Mouse (Mus musculus): Measurements from ENCODE around the gene Wdr34. TPM values are rescaled to one million over a fixed set of nuclear protein-coding genes. Genes with fewer than 3 reads are reported as not detected.
A peak's percentile ranks its signal among the peaks of the same experiment; 100 is the strongest.

The Wdr34 gene
- polyA plus RNA-seq, 1 experiment from 2014 or later = 29.8 TPM

GRCm38 (mm10) chr2:30064298-30064697 lies 15.6 kb upstream of the Wdr34 start:
- Histone ChIP-seq H3K4me3 (ENCODE audit: low read depth, low read length) (peak overlapping the region; percentile 7; the same call in 1 of the 2 replicates), H3K27ac (replicated peaks; ENCODE audit: low read depth, low read length) (no peak overlapping the region), H3K9ac (replicated peaks; ENCODE audit: low read length) (peak overlapping the region; percentile 80; the same call in 1 of the 2 replicates), H3K36me3 (replicated peaks; ENCODE audit: control insufficient read depth, insufficient read depth, low read depth, low read length) (peaks cover 6% of the 10 kb centered on the region; the same call in 1 of the 2 replicates), H3K4me1 (ENCODE audit: control insufficient read depth, insufficient read depth, low read length) (no peaks in the 10 kb centered on the region; the same call in 1 of the 2 replicates), H3K27me3 (ENCODE audit: control insufficient read depth, insufficient read depth, low read length) (no peaks in the 10 kb centered on the region), H3K9me3 (replicated peaks; ENCODE audit: control insufficient read depth, low read length) (no peaks in the 10 kb centered on the region), H3K4me2 (ENCODE audit: low read depth, low read length) (peak overlapping the region; percentile 44; the same call in 1 of the 2 replicates)
- WGBS = 34% methylated on average over 3 of the region's 3 CpGs
- no peak for DNase-seq (ENCODE audit: low spot score)
- no peak for ATAC-seq (replicated peaks; ENCODE audit: insufficient number of reproducible peaks, low FRiP score, low TSS enrichment, low read depth)

GRCm38 (mm10) chr2:30063791-30064190 lies 15.1 kb upstream of the Wdr34 start:
- no peaks in the 10 kb centered on the region; the same call in 1 of the 2 replicates for H3K4me1 ChIP-seq (ENCODE audit: control insufficient read depth, insufficient read depth, low read length)
- no peak overlapping the region for H3K27ac ChIP-seq (replicated peaks; ENCODE audit: low read depth, low read length)
- peak overlapping the region; percentile 80 for H3K9ac ChIP-seq (replicated peaks; ENCODE audit: low read length)
- no peak for ATAC-seq (replicated peaks; ENCODE audit: insufficient number of reproducible peaks, low FRiP score, low TSS enrichment, low read depth)
- peaks cover 3% of the 10 kb centered on the region; the same call in 1 of the 2 replicates for H3K36me3 ChIP-seq (replicated peaks; ENCODE audit: control insufficient read depth, insufficient read depth, low read depth, low read length)
- peak overlapping the region; percentile 38; the same call in 1 of the 2 replicates for H3K4me3 ChIP-seq (ENCODE audit: low read depth, low read length)
- no peak for DNase-seq (ENCODE audit: low spot score)
- peak overlapping the region; percentile 44 for H3K4me2 ChIP-seq (ENCODE audit: low read depth, low read length)
- no peaks in the 10 kb centered on the region for H3K27me3 ChIP-seq (ENCODE audit: control insufficient read depth, insufficient read depth, low read length)
- no peaks in the 10 kb centered on the region for H3K9me3 ChIP-seq (replicated peaks; ENCODE audit: control insufficient read depth, low read length)
- WGBS = 12% methylated on average over 3 of the region's 3 CpGs

- ATAC-seq (replicated peaks; ENCODE audit: insufficient number of reproducible peaks, low FRiP score, low TSS enrichment, low read depth) (no peak), DNase-seq (ENCODE audit: low spot score) (no peak)
- H3K36me3 ChIP-seq (replicated peaks; ENCODE audit: control insufficient read depth, insufficient read depth, low read depth, low read length) = no peaks in the 10 kb centered on the region; the same call in none of the 2 replicates
- H3K27me3 ChIP-seq (ENCODE audit: control insufficient read depth, insufficient read depth, low read length) = no peaks in the 10 kb centered on the region
- peak overlapping the region; percentile 44 for H3K4me2 ChIP-seq (ENCODE audit: low read depth, low read length)
- no peaks in the 10 kb centered on the region; the same call in 1 of the 2 replicates for H3K4me1 ChIP-seq (ENCODE audit: control insufficient read depth, insufficient read depth, low read length)
- H3K4me3 ChIP-seq (ENCODE audit: low read depth, low read length) = peak overlapping the region; percentile 38
- H3K27ac ChIP-seq (replicated peaks; ENCODE audit: low read depth, low read length) = peak overlapping the region; percentile 85
- WGBS = 8% methylated on average over 8 of the region's 8 CpGs
- peak overlapping the region; percentile 80 for H3K9ac ChIP-seq (replicated peaks; ENCODE audit: low read length)
- H3K9me3 ChIP-seq (replicated peaks; ENCODE audit: control insufficient read depth, low read length) = no peaks in the 10 kb centered on the region
These were observed 14.6 kb upstream of the Wdr34 start for GRCm38 (mm10) chr2:30063235-30063634.

GRCm38 (mm10) chr2:30062249-30063093 lies 13.8 kb upstream of the Wdr34 start:
- peak overlapping the region; percentile 44 for H3K4me2 ChIP-seq (ENCODE audit: low read depth, low read length)
- peak overlapping the region; percentile 85 for H3K27ac ChIP-seq (replicated peaks; ENCODE audit: low read depth, low read length)
- peak overlapping the region; percentile 38 for H3K4me3 ChIP-seq (ENCODE audit: low read depth, low read length)
- no peaks in the 10 kb centered on the region; the same call in 1 of the 2 replicates for H3K36me3 ChIP-seq (replicated peaks; ENCODE audit: control insufficient read depth, insufficient read depth, low read depth, low read length)
- no peaks in the 10 kb centered on the region for H3K27me3 ChIP-seq (ENCODE audit: control insufficient read depth, insufficient read depth, low read length)
- WGBS = under 1% methylated on average over 40 of the region's 40 CpGs
- 0 out of 2 replicates have a peak, but pooled peaks have one; percentile 22 for ATAC-seq (replicated peaks; ENCODE audit: insufficient number of reproducible peaks, low FRiP score, low TSS enrichment, low read depth)
- peak; percentile 84 for DNase-seq (ENCODE audit: low spot score)
- peak overlapping the region; percentile 80 for H3K9ac ChIP-seq (replicated peaks; ENCODE audit: low read length)
- no peaks in the 10 kb centered on the region; the same call in 1 of the 2 replicates for H3K4me1 ChIP-seq (ENCODE audit: control insufficient read depth, insufficient read depth, low read length)
- H3K9me3 ChIP-seq (replicated peaks; ENCODE audit: control insufficient read depth, low read length) = no peaks in the 10 kb centered on the region

GRCm38 (mm10) chr2:30061215-30062166 lies 12.8 kb upstream of the Wdr34 start:
- no peaks in the 10 kb centered on the region; the same call in 1 of the 2 replicates for H3K4me1 ChIP-seq (ENCODE audit: control insufficient read depth, insufficient read depth, low read length)
- peak overlapping the region; percentile 38 for H3K4me3 ChIP-seq (ENCODE audit: low read depth, low read length)
- H3K36me3 ChIP-seq (replicated peaks; ENCODE audit: control insufficient read depth, insufficient read depth, low read depth, low read length) = no peaks in the 10 kb centered on the region; the same call in 1 of the 2 replicates
- H3K9ac ChIP-seq (replicated peaks; ENCODE audit: low read length) = peak overlapping the region; percentile 80
- ATAC-seq (replicated peaks; ENCODE audit: insufficient number of reproducible peaks, low FRiP score, low TSS enrichment, low read depth) (peak; percentile 29; the same call in 1 of the 2 replicates), DNase-seq (ENCODE audit: low spot score) (peak; percentile 85)
- H3K4me2 ChIP-seq (ENCODE audit: low read depth, low read length) = peak overlapping the region; percentile 44
- H3K9me3 ChIP-seq (replicated peaks; ENCODE audit: control insufficient read depth, low read length) = no peaks in the 10 kb centered on the region
- peak overlapping the region; percentile 85 for H3K27ac ChIP-seq (replicated peaks; ENCODE audit: low read depth, low read length)
- 9% methylated on average over 37 of the region's 37 CpGs for WGBS
- H3K27me3 ChIP-seq (ENCODE audit: control insufficient read depth, insufficient read depth, low read length) = no peaks in the 10 kb centered on the region

- Histone ChIP-seq H3K9me3 (replicated peaks; ENCODE audit: control insufficient read depth, low read length) (no peaks in the 10 kb centered on the region), H3K27ac (replicated peaks; ENCODE audit: low read depth, low read length) (no peak overlapping the region), H3K4me2 (ENCODE audit: low read depth, low read length) (no peak overlapping the region), H3K27me3 (ENCODE audit: control insufficient read depth, insufficient read depth, low read length) (no peaks in the 10 kb centered on the region), H3K4me1 (ENCODE audit: control insufficient read depth, insufficient read depth, low read length) (no peaks in the 10 kb centered on the region), H3K36me3 (replicated peaks; ENCODE audit: control insufficient read depth, insufficient read depth, low read depth, low read length) (no peaks in the 10 kb centered on the region; the same call in 1 of the 2 replicates), H3K9ac (replicated peaks; ENCODE audit: low read length) (no peak overlapping the region), H3K4me3 (ENCODE audit: low read depth, low read length) (no peak overlapping the region)
- WGBS = 48% methylated on average over 5 of the region's 5 CpGs
- no peak for DNase-seq (ENCODE audit: low spot score)
- no peak for ATAC-seq (replicated peaks; ENCODE audit: insufficient number of reproducible peaks, low FRiP score, low TSS enrichment, low read depth)
These were observed 9.7 kb upstream of the Wdr34 start for GRCm38 (mm10) chr2:30058418-30058817.

GRCm38 (mm10) chr2:30057223-30057904 lies 8.7 kb upstream of the Wdr34 start, which contains the start of gene Set:
Set (plus strand) TSS chr2:30057378.
- H3K27ac ChIP-seq (replicated peaks; ENCODE audit: low read depth, low read length) = no peak within 1 kb of the TSS
- 41% methylated on average over 12 of the region's 12 CpGs for WGBS
- no peak within 1 kb of the TSS for H3K9ac ChIP-seq (replicated peaks; ENCODE audit: low read length)
- no peaks in the 10 kb centered on the region for H3K4me1 ChIP-seq (ENCODE audit: control insufficient read depth, insufficient read depth, low read length)
- no peak within 1 kb of the TSS for H3K4me2 ChIP-seq (ENCODE audit: low read depth, low read length)
- H3K27me3 ChIP-seq (ENCODE audit: control insufficient read depth, insufficient read depth, low read length) = no peaks in the 10 kb centered on the region
- H3K36me3 ChIP-seq (replicated peaks; ENCODE audit: control insufficient read depth, insufficient read depth, low read depth, low read length) = no peaks in the 10 kb centered on the region; the same call in 1 of the 2 replicates
- no peaks in the 10 kb centered on the region for H3K9me3 ChIP-seq (replicated peaks; ENCODE audit: control insufficient read depth, low read length)
- DNase-seq (ENCODE audit: low spot score) (peak; percentile 53), ATAC-seq (replicated peaks; ENCODE audit: insufficient number of reproducible peaks, low FRiP score, low TSS enrichment, low read depth) (no peak)
- H3K4me3 ChIP-seq (ENCODE audit: low read depth, low read length) = no peak within 1 kb of the TSS
